Mouse (Mus musculus) frontal cortex, adult 2 months (tissue): Measurements from ENCODE around the gene Map4k1. TPM values are rescaled to one million over a fixed set of nuclear protein-coding genes. Genes with fewer than 3 reads are reported as not detected.

ENCODE experiments used
- DNase-seq, 2 experiments: peaks; one replicate each; pipeline ENCODE4 v3.0.0; 2022; ENCODE audit warnings: low spot score in 1 of 2; ENCODE audit errors: extremely low spot score in 1 of 2
- polyA plus RNA-seq: library from polyadenylated mRNA; depleted of rRNA; stranded (reverse); fragments of >200 nt; gene quantifications from 2 replicates; pipeline ENCODE4 v1.2.3, GENCODE M21; 2012

The Map4k1 gene
- polyA plus RNA-seq, 1 experiment = 3.8 TPM

- no peak for DNase-seq
These were observed 37.8 kb downstream of the Map4k1 start for GRCm38 (mm10) chr7:29019447-29020220.

- peak in 1 of 2 experiments; percentile 32 for DNase-seq
These were observed 40.6 kb downstream of the Map4k1 start for GRCm38 (mm10) chr7:29022479-29022878.

GRCm38 (mm10) chr7:29023514-29023913, 41.7 kb downstream of the Map4k1 start:
- no peak for DNase-seq

- no peak for DNase-seq
These were observed 43.7 kb downstream of the Map4k1 start for GRCm38 (mm10) chr7:29025566-29025965.

GRCm38 (mm10) chr7:29026195-29026594, 44.3 kb downstream of the Map4k1 start:
- DNase-seq = peak in 1 of 2 experiments; percentile 56

- DNase-seq = no peak
These were observed 45.0 kb downstream of the Map4k1 start for GRCm38 (mm10) chr7:29026811-29027210.

- no peak for DNase-seq
These were observed 46.9 kb downstream of the Map4k1 start for GRCm38 (mm10) chr7:29028761-29029160.

GRCm38 (mm10) chr7:29029690-29030656, 48.1 kb downstream of the Map4k1 start:
- no peak for DNase-seq

GRCm38 (mm10) chr7:29031641-29032040, 49.8 kb downstream of the Map4k1 start:
- no peak for DNase-seq

- no peak for DNase-seq
These were observed 50.8 kb downstream of the Map4k1 start for GRCm38 (mm10) chr7:29032685-29033084.

GRCm38 (mm10) chr7:29037261-29037660, 55.4 kb downstream of the Map4k1 start:
- no peak for DNase-seq

GRCm38 (mm10) chr7:29039604-29039984, 57.7 kb downstream of the Map4k1 start:
- DNase-seq = peak; percentile 87 to 98

- no peak for DNase-seq
These were observed 58.3 kb downstream of the Map4k1 start for GRCm38 (mm10) chr7:29039985-29040661.

GRCm38 (mm10) chr7:29041194-29041593, 59.3 kb downstream of the Map4k1 start:
- DNase-seq = no peak

GRCm38 (mm10) chr7:29043016-29043673, 61.3 kb downstream of the Map4k1 start:
- peak; percentile 14 to 61 for DNase-seq

- DNase-seq = no peak
These were observed 61.8 kb downstream of the Map4k1 start for GRCm38 (mm10) chr7:29043674-29044057.

GRCm38 (mm10) chr7:29044302-29044701, 62.5 kb downstream of the Map4k1 start:
- DNase-seq = no peak

- no peak for DNase-seq
These were observed 64.7 kb downstream of the Map4k1 start for GRCm38 (mm10) chr7:29046533-29046932.

GRCm38 (mm10) chr7:29048070-29048469, 66.2 kb downstream of the Map4k1 start:
- no peak for DNase-seq

- no peak for DNase-seq
These were observed 66.8 kb downstream of the Map4k1 start for GRCm38 (mm10) chr7:29048615-29049014.
